Mouse (Mus musculus) left cerebral cortex, adult 18-20 months (tissue): ENCODE data around the gene Mael. TPM values are rescaled to one million over a fixed set of nuclear protein-coding genes. Genes with fewer than 3 reads are reported as not detected.

Experiments used
- DNase-seq, 2 experiments: peaks; one replicate each; pipeline ENCODE4 v3.0.0; 2021 to 2022; ENCODE audit warnings: low spot score in 2 of 2, mixed read lengths in 1 of 2
- total RNA-seq, 2 experiments: library from RNA; stranded (reverse); gene quantifications; 2 replicates each; pipeline ENCODE4 v1.2.3; 2021

Gene Mael
- total RNA-seq, 2 experiments from 2014 or later = 0.28 TPM; not detected in 1

GRCm38 (mm10) chr1:166209371-166209770 is 29.2 kb downstream of the Mael start:
- no peak for DNase-seq

DNA sequence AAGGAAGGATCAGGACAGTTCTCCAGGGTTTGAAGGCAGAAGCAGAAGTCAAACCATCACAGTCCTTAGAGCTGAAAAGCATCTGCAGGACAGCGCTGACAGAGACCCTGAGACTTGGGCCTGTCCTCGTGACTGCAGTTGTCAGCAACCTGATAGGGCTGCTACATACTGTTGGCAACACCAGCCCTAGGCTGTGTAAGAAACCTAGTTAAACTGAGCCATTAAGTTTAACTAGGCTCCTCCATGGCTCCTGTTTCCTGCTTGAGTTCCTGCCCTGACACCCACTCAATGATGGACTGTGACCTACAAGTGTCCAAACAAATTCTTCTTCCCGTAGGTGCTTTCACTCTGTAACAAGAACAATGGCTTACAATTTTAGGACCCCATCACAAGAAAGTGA is 33.4 kb downstream of the Mael start:
- DNase-seq = no peak

- no peak for DNase-seq
Measured at GRCm38 (mm10) chr1:166204171-166204570, 34.4 kb downstream of the Mael start.

DNA sequence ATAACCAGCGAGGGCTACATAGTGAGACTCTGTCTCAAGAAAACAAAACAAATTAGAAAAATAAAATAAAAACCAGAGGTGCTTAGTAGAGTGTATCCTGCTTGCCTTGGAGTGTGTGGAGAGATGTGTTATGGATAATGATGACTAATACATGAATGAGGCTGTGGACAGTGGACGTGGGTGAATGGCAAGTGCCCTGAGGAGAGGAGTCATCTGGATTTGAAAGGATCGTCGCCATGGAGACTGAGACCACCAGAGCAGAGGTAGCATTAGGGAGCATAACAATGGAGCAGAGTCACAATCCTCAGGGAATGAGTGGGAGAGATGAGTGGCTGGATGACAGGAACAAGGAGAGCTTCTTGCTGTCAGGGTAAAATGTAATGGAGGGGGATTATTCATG is 48.7 kb downstream of the Mael start:
- DNase-seq = no peak

- no peak for DNase-seq
Measured at GRCm38 (mm10) chr1:166185357-166185756, 53.2 kb downstream of the Mael start.

DNA sequence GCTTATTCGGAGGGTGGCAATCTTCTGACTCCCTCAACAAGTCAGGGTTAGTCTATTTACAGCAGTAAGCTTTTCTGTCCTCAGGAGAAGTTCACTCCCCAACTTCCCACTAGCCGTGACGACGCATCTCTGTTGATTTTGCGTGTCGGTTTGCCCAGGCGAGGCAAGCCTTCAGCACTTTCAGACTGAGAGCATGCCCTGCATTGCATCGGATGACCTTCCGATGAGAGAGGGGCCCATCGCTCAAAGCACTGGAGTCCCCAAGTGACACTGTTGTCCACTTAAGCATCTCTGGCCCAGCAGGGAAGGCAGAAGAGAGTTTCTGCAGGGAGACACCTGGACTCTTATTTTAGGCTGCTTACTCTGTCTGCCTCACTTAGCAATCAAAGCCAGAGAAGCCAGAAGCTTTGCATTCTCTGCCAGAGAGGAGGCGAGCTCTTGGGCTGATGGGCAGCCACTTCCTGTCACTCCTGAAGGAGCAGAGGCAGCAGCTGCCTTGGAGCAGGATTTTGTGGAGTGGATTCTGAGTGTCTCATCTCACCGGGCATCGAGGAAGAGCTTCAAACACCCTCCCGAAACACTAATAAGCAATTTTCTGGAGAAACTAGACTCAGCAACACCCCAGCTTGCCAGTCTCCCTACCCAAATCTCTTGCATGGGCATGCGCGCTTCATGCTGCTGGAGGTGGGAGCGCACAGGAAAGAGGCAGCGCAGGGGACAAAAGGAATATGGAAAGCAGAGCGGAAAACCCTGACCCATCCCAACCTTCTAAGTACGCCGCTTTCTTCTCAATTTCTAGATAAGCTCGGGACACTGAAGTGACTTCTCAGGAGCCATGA is 53.9 kb downstream of the Mael start:
- DNase-seq = peak; percentile 19 to 31

DNA sequence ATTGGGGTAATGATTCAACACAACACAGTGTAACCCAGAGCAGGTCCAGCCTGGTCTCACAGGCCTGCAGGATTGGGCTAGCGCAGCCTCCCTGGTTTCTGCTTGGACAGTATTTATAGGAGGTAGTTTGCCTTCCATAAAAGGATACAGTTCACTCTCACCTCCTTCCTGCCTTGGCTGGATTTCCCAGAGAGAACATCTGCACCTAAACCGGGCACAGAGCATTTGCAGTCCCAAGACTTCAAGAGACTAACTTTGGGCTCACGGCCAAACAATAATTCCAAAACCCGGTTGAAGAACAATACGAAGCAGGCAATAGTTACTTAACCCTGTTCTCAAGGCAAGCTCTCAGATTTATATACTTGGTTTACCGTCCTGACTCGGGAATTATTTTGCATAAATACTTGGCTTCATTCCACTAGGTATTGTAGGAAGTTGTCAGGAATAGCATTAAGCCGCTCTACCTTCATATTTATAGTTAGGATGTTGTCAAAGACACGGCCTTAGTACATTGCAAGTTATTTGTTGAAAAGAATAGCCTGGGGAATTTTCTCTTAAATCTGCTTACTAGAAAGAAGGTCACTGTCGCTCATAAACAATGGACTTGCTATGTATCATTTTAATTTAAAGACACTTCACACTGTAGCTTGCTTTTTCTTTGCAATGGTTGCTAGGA is 55.5 kb downstream of the Mael start:
- DNase-seq = peak in 1 of 2 experiments; percentile 44

DNA sequence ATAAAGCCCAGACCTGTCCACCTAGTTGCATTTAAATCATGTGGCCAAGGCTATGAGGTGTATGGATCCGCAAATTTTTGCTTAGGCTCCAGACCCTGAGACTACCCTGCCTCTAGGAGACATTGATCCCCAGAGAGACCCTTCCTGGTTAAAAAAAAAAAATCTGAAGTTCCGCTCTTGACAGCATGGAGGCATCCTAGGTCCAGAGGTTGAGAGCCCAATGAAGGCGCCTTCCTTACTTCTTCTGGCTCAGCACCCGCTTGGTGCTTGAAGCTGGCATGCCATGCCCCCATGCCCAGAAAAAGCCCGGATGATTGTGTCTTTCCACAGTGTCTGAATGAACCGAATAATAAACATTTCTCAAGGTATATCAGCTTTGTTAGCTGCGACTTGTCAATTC is 57.0 kb downstream of the Mael start:
- DNase-seq = no peak

DNA sequence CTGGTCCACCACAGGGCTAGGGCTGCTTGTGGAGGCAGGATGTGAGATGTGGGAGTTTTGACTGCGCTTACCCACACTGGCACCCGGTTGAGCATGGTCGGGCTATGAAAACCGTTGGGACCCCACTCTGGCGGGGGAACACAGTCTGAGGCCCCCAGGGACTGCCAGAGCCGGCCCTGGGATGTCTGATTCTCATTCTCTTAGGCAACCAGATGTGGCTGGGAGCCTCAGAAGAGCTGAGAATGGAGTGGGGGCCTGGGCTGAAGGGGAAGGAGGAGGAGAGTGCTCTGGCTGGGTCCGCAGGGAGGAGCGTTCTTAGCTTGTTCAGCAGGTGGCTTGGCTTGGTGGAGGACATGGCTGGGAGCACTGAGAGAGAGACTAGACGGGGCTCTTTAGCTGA is 64.9 kb downstream of the Mael start:
- no peak for DNase-seq

- DNase-seq = no peak
Measured at GRCm38 (mm10) chr1:166172992-166173391, 65.6 kb downstream of the Mael start.

GRCm38 (mm10) chr1:166170852-166171251 is 67.7 kb downstream of the Mael start:
- DNase-seq = no peak

DNA sequence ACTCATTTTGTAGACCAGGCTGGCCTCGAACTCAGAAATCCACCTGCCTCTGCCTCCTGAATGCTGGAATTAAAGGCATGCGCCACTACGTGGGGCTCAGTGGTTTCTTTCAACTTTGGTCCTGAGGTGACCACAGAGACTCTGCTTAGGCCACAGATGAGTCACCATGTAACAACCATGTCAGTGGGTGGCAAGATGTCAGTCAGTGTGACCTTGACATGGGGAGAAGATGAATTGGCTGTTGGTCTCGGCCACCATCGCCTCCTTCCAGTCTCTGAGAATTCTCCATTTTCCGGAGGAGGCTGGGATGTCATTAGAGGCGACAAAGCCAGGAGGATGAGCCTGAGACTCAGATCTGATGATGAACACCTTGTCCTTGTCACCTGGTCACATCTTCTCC is 68.8 kb downstream of the Mael start:
- DNase-seq = no peak

DNA sequence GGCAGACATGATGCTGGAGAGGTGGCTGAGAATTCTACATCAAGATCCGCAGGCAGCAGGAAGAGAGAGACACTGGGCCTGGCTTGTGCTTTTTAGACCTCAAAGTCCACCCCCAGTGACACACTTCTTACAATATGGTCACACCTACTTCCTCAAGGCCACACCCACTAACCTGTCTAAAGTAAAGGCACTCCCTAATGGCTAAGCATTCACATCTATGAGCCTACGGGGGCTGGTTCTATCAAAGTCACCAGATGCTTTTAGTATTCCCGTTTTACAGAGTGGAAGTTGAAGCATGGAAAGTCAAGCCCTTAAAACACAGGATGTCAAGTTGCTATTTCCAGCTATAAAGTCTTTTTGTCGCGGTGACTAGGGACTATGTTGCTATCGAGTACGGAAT is 70.5 kb downstream of the Mael start:
- DNase-seq = no peak

- DNase-seq = no peak
Measured at GRCm38 (mm10) chr1:166167405-166167804, 71.1 kb downstream of the Mael start.

GRCm38 (mm10) chr1:166165159-166165558 is 73.4 kb downstream of the Mael start:
- DNase-seq = no peak

DNA sequence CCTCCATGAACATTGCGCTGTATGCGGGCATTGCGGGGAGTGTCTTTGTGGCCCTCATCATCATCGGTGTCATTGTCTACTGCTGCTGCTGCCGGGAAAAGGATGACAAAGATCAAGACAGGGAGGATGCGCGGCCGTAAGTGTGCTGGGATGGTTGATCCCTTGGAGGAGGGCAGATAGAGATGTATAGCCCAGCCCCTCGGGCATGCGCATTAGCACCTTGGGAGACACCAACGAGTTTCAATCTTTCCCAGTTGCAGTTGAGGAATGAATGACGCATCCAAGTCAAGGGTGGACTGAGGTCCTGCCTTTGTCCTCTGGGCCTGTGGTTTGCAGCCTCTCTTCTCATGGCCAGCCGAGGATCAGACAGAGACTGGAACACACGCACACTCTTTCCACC is 74.0 kb downstream of the Mael start:
- DNase-seq = no peak

- peak; percentile 75 to 85 for DNase-seq
Measured at GRCm38 (mm10) chr1:166160569-166161445, 77.7 kb downstream of the Mael start.

GRCm38 (mm10) chr1:166160111-166160510 is 78.4 kb downstream of the Mael start:
- no peak for DNase-seq

DNA sequence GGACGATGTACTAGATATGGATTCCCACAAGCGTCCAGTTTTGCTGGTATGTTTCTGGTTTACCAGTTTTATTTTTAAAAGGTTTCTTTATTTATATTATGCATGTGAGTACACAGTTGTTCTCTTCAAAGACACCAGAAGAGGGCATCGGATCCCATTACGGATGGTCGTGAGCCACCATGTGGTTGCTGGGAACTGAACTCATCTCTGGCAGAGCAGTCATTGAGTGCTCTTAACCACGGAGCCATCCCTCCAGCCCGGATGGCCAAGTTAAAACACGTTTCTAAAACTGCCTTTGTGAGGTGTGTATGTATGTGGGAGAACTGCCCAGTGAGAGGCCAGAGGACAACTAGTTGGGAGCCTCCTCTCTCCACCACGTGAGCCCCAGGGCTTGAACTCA is 79.9 kb downstream of the Mael start:
- DNase-seq = no peak

DNA sequence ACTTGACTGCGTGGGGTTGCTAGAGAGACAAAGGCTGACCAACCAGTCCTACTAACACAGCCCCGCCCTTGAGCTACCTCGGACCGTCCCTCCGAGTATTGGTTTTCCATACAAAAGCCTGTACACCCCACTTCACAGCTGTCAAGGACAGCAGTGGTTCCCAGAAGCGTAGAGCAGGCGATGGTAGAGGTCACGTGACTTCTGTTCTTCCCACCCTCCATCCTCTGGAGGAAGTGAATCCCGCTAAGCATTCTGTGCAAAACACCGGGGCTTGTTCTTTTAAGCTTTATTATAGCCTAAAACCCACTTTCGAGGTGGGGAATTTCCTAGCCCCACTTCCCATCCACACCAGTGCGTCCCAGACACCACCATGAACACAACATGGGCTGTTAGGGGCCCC is 80.8 kb downstream of the Mael start:
- no peak for DNase-seq

DNA sequence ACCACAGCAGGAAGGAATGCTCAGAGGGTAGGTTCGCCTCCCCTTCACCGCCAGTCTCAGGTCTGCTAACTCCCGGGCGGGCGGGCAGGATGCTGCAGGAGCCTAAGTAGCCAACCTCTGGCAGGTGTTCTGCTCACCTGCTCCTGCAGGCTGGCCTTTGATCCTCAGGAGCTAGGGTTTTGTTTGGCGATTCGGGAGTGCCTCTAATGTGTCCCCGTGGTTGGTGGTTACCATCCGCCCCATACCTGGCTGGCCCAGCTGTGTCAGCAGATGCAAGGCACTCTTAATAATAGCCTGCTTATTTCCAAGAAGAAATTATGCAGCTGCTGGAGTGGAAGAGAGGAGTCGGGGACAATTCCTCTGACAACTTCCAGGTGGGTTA is 83.4 kb downstream of the Mael start:
- DNase-seq = no peak
